Mouse (Mus musculus): Measurements from ENCODE around the gene Lpar3. TPM values are rescaled to one million over a fixed set of nuclear protein-coding genes. Genes with fewer than 3 reads are reported as not detected.

Gene Lpar3
- polyA plus RNA-seq (2015; fragmentation: Nextera tagmentation; extraction: Ambion mirVana) = not detected in 2 replicates

DNA sequence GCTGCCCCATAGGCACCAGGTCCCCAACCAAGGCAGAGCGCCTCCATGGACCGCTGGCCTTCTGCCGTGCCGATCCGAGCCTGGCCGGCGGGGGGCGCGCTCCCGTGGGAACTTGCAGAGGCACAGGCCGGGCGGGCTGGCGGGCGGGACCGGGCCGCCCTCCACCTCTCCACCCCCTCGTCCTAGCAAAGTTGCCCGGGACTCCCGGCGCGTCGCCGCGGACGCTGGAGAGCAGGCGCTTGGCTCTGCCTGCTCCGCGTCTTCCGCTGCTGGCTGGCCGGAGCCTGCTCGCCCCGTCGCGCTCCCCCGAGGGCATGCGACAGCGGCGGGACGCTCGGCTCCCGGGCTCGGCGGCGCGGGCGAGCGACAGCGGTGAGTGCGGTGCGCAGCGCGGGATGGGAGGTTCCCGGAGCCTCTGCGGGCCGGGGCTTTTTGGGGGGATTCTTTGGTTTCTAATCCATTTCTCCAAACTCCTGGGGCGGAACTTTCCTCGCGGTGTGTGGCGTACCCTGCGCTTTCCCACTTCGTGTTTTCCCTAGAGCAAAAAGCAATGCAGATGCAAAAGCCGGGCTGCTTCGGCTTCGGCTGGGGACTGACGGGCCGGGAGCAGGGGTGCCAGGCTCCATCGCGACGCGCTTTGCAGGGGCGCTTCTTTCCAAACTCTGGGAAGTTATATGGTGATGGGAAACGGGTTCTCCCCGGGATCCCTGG, at the start of gene Lpar3:
Gene Lpar3, plus strand, starts transcription at position 188 of the 711 bp plus-strand sequence.
- no peaks in the 10 kb centered on the region for H3K36me3 ChIP-seq (replicated peaks; ENCODE audit: insufficient read depth, low read length)
- 0 out of 2 replicates have a peak, but pooled peaks cover 4% of the 10 kb centered on the region for H3K4me1 ChIP-seq (ENCODE audit: insufficient read depth)
- peak; percentile 81 for ATAC-seq
- no peak within 1 kb of the TSS for H3K9ac ChIP-seq (replicated peaks)
- 2% methylated on average over 69 of the region's 73 CpGs for WGBS (ENCODE audit: insufficient replicate concordance)
- peaks cover 42% of the 10 kb centered on the region for H3K27me3 ChIP-seq (ENCODE audit: insufficient read depth, low read length)
- H3K4me3 ChIP-seq (ENCODE audit: low read depth, low read length) = peak within 1 kb of the TSS; percentile 38
- no peak within 1 kb of the TSS for H3K27ac ChIP-seq (ENCODE audit: low read depth)
- TF ChIP-seq CTCF (IDR thresholded peaks at IDR 0.05; ENCODE audit: low read depth) (peak; percentile 56), EP300 (IDR thresholded peaks at IDR 0.05; ENCODE audit: low read depth) (no peak)
- peak; percentile 78 for DNase-seq
- H3K9me3 ChIP-seq (ENCODE audit: low read length) = no peaks in the 10 kb centered on the region
- peak within 1 kb of the TSS; percentile 75 for H3K4me2 ChIP-seq (ENCODE audit: low read depth, low read length)

DNA sequence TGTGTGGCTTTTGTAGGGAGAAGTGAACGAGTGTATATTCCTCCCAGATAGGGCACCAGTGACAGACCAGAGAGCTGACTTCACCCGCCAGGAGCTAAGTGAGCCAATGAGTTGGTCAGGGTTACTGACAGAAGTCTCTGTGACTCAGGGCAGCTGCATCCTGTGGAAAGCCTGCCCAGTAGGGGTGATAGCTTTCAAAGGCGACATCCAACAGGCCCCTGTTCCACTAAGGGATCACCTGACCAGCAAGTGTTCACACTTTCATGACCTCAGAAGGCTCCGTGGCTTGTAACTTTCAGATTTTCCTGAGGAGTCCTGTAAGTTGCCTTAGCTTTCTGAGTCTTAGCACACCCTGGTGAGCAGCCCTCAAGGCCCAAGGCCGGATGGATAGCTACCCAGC, 47.7 kb upstream of the Lpar3 start:
- no peaks in the 10 kb centered on the region for H3K9me3 ChIP-seq (ENCODE audit: low read length)
- no peak overlapping the region for H3K9ac ChIP-seq (replicated peaks)
- no peaks in the 10 kb centered on the region; the same call in 1 of the 2 replicates for H3K4me1 ChIP-seq (ENCODE audit: insufficient read depth)
- ATAC-seq = no peak
- WGBS (ENCODE audit: insufficient replicate concordance) = 71% methylated on average over 5 of the region's 5 CpGs
- no peak overlapping the region for H3K4me3 ChIP-seq (ENCODE audit: low read depth, low read length)
- H3K4me2 ChIP-seq (ENCODE audit: low read depth, low read length) = no peak overlapping the region
- H3K36me3 ChIP-seq (replicated peaks; ENCODE audit: insufficient read depth, low read length) = peaks cover 3% of the 10 kb centered on the region; the same call in 1 of the 2 replicates
- no peak for TF ChIP-seq CTCF (IDR thresholded peaks at IDR 0.05; ENCODE audit: low read depth)
- TF ChIP-seq EP300 (IDR thresholded peaks at IDR 0.05; ENCODE audit: low read depth) = no peak
- H3K27ac ChIP-seq (ENCODE audit: low read depth) = no peak overlapping the region
- H3K27me3 ChIP-seq (ENCODE audit: insufficient read depth, low read length) = no peaks in the 10 kb centered on the region
- no peak for DNase-seq

DNA sequence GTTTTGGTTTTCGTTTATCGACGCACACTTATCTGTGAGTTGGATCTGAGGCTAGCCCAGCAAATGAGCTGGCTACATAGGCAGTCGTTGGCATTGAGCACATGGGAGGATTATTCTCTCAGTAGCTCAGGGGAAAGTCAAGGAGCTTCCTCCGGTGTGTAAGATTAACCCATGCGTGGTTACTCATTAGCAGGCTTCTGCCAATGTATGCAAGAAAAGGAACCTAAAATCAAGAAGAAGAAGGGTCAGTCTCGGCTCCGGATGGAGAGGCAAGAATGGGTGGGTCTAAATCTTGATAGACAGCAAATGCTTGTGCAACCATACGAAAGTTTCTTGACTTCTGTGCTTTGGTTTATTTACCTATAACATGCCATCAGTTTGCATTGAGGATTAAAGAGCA, 46.5 kb upstream of the Lpar3 start:
- TF ChIP-seq EP300 (IDR thresholded peaks at IDR 0.05; ENCODE audit: low read depth) = no peak
- no peak for TF ChIP-seq CTCF (IDR thresholded peaks at IDR 0.05; ENCODE audit: low read depth)
- DNase-seq = no peak
- no peak overlapping the region for H3K27ac ChIP-seq (ENCODE audit: low read depth)
- no peak for ATAC-seq
- H3K9ac ChIP-seq (replicated peaks) = no peak overlapping the region
- H3K27me3 ChIP-seq (ENCODE audit: insufficient read depth, low read length) = no peaks in the 10 kb centered on the region
- no peaks in the 10 kb centered on the region; the same call in 1 of the 2 replicates for H3K4me1 ChIP-seq (ENCODE audit: insufficient read depth)
- H3K4me2 ChIP-seq (ENCODE audit: low read depth, low read length) = no peak overlapping the region
- H3K36me3 ChIP-seq (replicated peaks; ENCODE audit: insufficient read depth, low read length) = peaks cover 3% of the 10 kb centered on the region; the same call in 1 of the 2 replicates
- no peak overlapping the region for H3K4me3 ChIP-seq (ENCODE audit: low read depth, low read length)
- no peaks in the 10 kb centered on the region for H3K9me3 ChIP-seq (ENCODE audit: low read length)
- WGBS (ENCODE audit: insufficient replicate concordance) = 70% methylated on average over 9 of the region's 9 CpGs

DNA sequence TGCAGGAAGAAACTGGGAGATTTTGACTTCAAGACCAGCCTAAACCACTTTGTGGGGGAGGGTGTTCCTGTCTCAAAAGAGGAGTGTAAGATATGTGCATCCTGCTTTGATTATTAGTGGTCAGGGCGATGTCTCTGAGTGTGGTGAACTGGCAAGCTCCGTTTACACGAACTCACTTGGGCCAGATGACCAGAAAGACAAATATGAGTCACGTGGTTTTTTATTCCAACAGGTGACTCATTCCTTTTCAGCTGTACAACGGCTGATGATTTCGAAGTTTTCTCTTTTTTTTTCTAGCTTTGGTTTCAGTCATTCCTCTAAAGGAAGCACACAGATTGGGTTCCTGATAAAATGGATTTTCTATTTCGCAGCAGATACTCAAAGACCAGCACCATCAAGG, 43.5 kb upstream of the Lpar3 start:
- no peak for DNase-seq
- WGBS (ENCODE audit: insufficient replicate concordance) = 55% methylated on average over 7 of the region's 7 CpGs
- Histone ChIP-seq H3K27me3 (ENCODE audit: insufficient read depth, low read length) (no peaks in the 10 kb centered on the region), H3K36me3 (replicated peaks; ENCODE audit: insufficient read depth, low read length) (no peaks in the 10 kb centered on the region), H3K9ac (replicated peaks) (no peak overlapping the region), H3K4me1 (ENCODE audit: insufficient read depth) (no peaks in the 10 kb centered on the region; the same call in 1 of the 2 replicates), H3K4me3 (ENCODE audit: low read depth, low read length) (no peak overlapping the region), H3K27ac (ENCODE audit: low read depth) (no peak overlapping the region), H3K9me3 (ENCODE audit: low read length) (no peaks in the 10 kb centered on the region), H3K4me2 (ENCODE audit: low read depth, low read length) (peak overlapping the region; percentile 40; the same call in 1 of the 2 replicates)
- TF ChIP-seq CTCF (IDR thresholded peaks at IDR 0.05; ENCODE audit: low read depth) = no peak
- no peak for TF ChIP-seq EP300 (IDR thresholded peaks at IDR 0.05; ENCODE audit: low read depth)
- ATAC-seq = peak; percentile 47; the same call in 1 of the 2 replicates

DNA sequence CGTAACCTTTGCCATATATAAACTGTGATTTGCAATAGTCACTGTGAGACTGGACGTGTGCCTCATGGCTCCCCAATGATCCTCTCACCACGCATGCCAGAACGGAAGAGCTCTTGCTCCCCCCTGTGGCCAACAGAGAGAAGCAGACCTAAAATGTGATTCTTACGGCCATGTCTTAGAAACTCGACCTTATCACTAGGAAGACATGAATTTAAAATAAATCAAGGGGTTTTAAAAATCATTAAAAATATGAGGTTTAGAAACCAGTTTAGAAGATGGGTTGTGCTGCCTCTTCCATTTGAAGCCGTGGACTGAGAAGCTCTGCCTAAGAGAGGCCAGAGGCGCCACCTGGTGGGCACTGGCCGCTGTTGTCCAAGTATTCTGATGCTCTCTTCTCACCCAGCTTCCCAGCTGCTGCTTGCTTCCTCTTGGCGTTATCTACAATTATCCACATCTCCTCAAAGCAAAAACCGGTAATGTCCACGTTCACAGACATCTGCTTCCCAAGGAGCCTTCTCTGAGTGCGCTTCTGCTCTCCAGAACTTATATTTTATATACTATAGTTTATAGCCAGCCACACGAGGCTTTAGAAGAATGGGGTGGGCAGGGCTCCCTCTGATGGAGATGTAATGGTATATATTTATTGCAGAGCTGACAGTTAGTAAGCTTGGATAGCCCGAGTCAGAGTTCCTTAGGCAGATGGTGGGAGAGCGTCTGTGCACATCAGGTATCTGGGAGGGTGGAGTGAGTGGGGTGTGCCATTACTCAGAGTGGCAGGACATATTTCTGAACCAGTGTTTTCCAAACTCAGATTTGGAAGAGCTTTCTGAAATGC, 42.8 kb upstream of the Lpar3 start:
- Histone ChIP-seq H3K27me3 (ENCODE audit: insufficient read depth, low read length) (no peaks in the 10 kb centered on the region), H3K36me3 (replicated peaks; ENCODE audit: insufficient read depth, low read length) (no peaks in the 10 kb centered on the region), H3K4me2 (ENCODE audit: low read depth, low read length) (peak overlapping the region; percentile 40; the same call in 1 of the 2 replicates), H3K9ac (replicated peaks) (no peak overlapping the region), H3K4me3 (ENCODE audit: low read depth, low read length) (no peak overlapping the region), H3K4me1 (ENCODE audit: insufficient read depth) (no peaks in the 10 kb centered on the region; the same call in 1 of the 2 replicates), H3K9me3 (ENCODE audit: low read length) (no peaks in the 10 kb centered on the region), H3K27ac (ENCODE audit: low read depth) (no peak overlapping the region)
- DNase-seq (peak; percentile 81), ATAC-seq (peak; percentile 87)
- 0 out of 2 replicates have a peak, but pooled peaks have one; percentile 27 for TF ChIP-seq EP300 (IDR thresholded peaks at IDR 0.05; ENCODE audit: low read depth)
- peak; percentile 84 for TF ChIP-seq CTCF (IDR thresholded peaks at IDR 0.05; ENCODE audit: low read depth)
- WGBS (ENCODE audit: insufficient replicate concordance) = 9% methylated on average over 16 of the region's 16 CpGs

DNA sequence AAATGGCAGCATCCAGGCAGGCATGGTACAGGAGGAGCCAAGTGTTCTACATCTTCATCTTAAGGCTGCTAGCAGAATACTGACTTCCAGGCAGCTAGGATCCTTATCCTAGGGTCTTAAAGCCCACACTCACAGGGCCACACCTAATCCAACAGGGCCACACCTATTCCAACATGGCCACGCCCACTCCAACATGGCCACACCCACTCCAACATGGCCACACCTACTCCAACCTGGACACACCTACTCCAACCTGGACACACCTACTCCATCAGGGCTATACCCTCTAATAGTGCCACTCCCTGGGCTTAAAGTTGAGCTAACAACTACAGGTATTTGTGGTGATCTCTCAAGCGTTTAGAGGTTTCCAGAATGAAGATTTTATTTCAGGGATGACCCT, 40.4 kb upstream of the Lpar3 start:
- DNase-seq (peak; percentile 27), ATAC-seq (no peak)
- Histone ChIP-seq H3K4me1 (ENCODE audit: insufficient read depth) (no peaks in the 10 kb centered on the region; the same call in 1 of the 2 replicates), H3K9me3 (ENCODE audit: low read length) (no peaks in the 10 kb centered on the region), H3K27me3 (ENCODE audit: insufficient read depth, low read length) (no peaks in the 10 kb centered on the region), H3K36me3 (replicated peaks; ENCODE audit: insufficient read depth, low read length) (no peaks in the 10 kb centered on the region), H3K27ac (ENCODE audit: low read depth) (no peak overlapping the region), H3K4me3 (ENCODE audit: low read depth, low read length) (no peak overlapping the region), H3K4me2 (ENCODE audit: low read depth, low read length) (no peak overlapping the region), H3K9ac (replicated peaks) (no peak overlapping the region)
- TF ChIP-seq CTCF (IDR thresholded peaks at IDR 0.05; ENCODE audit: low read depth) (no peak), EP300 (IDR thresholded peaks at IDR 0.05; ENCODE audit: low read depth) (no peak)
- WGBS (ENCODE audit: insufficient replicate concordance) = 36% methylated on average over 2 of the region's 2 CpGs

All from liver, postnatal 0 days (tissue).